Mouse (Mus musculus): ENCODE data around the gene Ptprn2. TPM values are rescaled to one million over a fixed set of nuclear protein-coding genes. Genes with fewer than 3 reads are reported as not detected.

Gene Ptprn2
- polyA plus RNA-seq, 1 experiment from 2014 or later, result 6.9 TPM

GRCm38 (mm10) chr12:117213531-117213930 is 728.0 kb downstream of the Ptprn2 start:
- no peak overlapping the region for H3K4me3 ChIP-seq (ENCODE audit: low read depth, low read length)
- no peak for ATAC-seq (ENCODE audit: low FRiP score)
- WGBS, result 67% methylated on average over 1 of the region's 1 CpGs
- no peak overlapping the region for H3K9ac ChIP-seq (ENCODE audit: low read depth, low read length)
- H3K4me1 ChIP-seq (replicated peaks; ENCODE audit: control insufficient read depth, insufficient read depth, low read length), result no peaks in the 10 kb centered on the region
- H3K27ac ChIP-seq (ENCODE audit: low read depth, low read length), result no peak overlapping the region
- H3K27me3 ChIP-seq (ENCODE audit: control insufficient read depth, insufficient read depth, low read length), result no peaks in the 10 kb centered on the region; the same call in 1 of the 2 replicates
- no peaks in the 10 kb centered on the region for H3K9me3 ChIP-seq (ENCODE audit: control insufficient read depth, low read length)
- no peak for DNase-seq (ENCODE audit: low spot score)
- H3K4me2 ChIP-seq (replicated peaks; ENCODE audit: low read depth, low read length), result no peak overlapping the region
- H3K36me3 ChIP-seq (ENCODE audit: control insufficient read depth, insufficient read depth, low read length), result peaks cover 1% of the 10 kb centered on the region

GRCm38 (mm10) chr12:117214272-117214671 is 728.8 kb downstream of the Ptprn2 start:
- Histone ChIP-seq H3K4me2 (replicated peaks; ENCODE audit: low read depth, low read length) (no peak overlapping the region), H3K4me3 (ENCODE audit: low read depth, low read length) (no peak overlapping the region), H3K27ac (ENCODE audit: low read depth, low read length) (no peak overlapping the region), H3K36me3 (ENCODE audit: control insufficient read depth, insufficient read depth, low read length) (peaks cover 6% of the 10 kb centered on the region), H3K27me3 (ENCODE audit: control insufficient read depth, insufficient read depth, low read length) (no peaks in the 10 kb centered on the region; the same call in 1 of the 2 replicates), H3K9me3 (ENCODE audit: control insufficient read depth, low read length) (no peaks in the 10 kb centered on the region), H3K4me1 (replicated peaks; ENCODE audit: control insufficient read depth, insufficient read depth, low read length) (no peaks in the 10 kb centered on the region), H3K9ac (ENCODE audit: low read depth, low read length) (no peak overlapping the region)
- WGBS, result 95% methylated on average over 4 of the region's 4 CpGs
- no peak for DNase-seq (ENCODE audit: low spot score)
- no peak for ATAC-seq (ENCODE audit: low FRiP score)

GRCm38 (mm10) chr12:117214919-117215318 is 729.4 kb downstream of the Ptprn2 start:
- Histone ChIP-seq H3K4me1 (replicated peaks; ENCODE audit: control insufficient read depth, insufficient read depth, low read length) (no peaks in the 10 kb centered on the region), H3K9me3 (ENCODE audit: control insufficient read depth, low read length) (no peaks in the 10 kb centered on the region), H3K4me2 (replicated peaks; ENCODE audit: low read depth, low read length) (no peak overlapping the region), H3K27me3 (ENCODE audit: control insufficient read depth, insufficient read depth, low read length) (no peaks in the 10 kb centered on the region; the same call in 1 of the 2 replicates), H3K27ac (ENCODE audit: low read depth, low read length) (no peak overlapping the region), H3K9ac (ENCODE audit: low read depth, low read length) (no peak overlapping the region), H3K4me3 (ENCODE audit: low read depth, low read length) (no peak overlapping the region), H3K36me3 (ENCODE audit: control insufficient read depth, insufficient read depth, low read length) (peaks cover 6% of the 10 kb centered on the region)
- WGBS, result 89% methylated on average over 5 of the region's 5 CpGs
- ATAC-seq (ENCODE audit: low FRiP score) (no peak), DNase-seq (ENCODE audit: low spot score) (no peak)

GRCm38 (mm10) chr12:117221909-117222308 is 736.4 kb downstream of the Ptprn2 start:
- H3K9ac ChIP-seq (ENCODE audit: low read depth, low read length), result no peak overlapping the region
- no peaks in the 10 kb centered on the region for H3K27me3 ChIP-seq (ENCODE audit: control insufficient read depth, insufficient read depth, low read length)
- no peaks in the 10 kb centered on the region for H3K9me3 ChIP-seq (ENCODE audit: control insufficient read depth, low read length)
- ATAC-seq (ENCODE audit: low FRiP score), result no peak
- peaks cover 10% of the 10 kb centered on the region for H3K36me3 ChIP-seq (ENCODE audit: control insufficient read depth, insufficient read depth, low read length)
- no peak overlapping the region for H3K4me3 ChIP-seq (ENCODE audit: low read depth, low read length)
- WGBS, result 83% methylated on average over 4 of the region's 4 CpGs
- no peak overlapping the region for H3K27ac ChIP-seq (ENCODE audit: low read depth, low read length)
- H3K4me2 ChIP-seq (replicated peaks; ENCODE audit: low read depth, low read length), result no peak overlapping the region
- H3K4me1 ChIP-seq (replicated peaks; ENCODE audit: control insufficient read depth, insufficient read depth, low read length), result no peaks in the 10 kb centered on the region
- no peak for DNase-seq (ENCODE audit: low spot score)

GRCm38 (mm10) chr12:117224036-117224435 is 738.5 kb downstream of the Ptprn2 start:
- 88% methylated on average over 1 of the region's 1 CpGs for WGBS
- Histone ChIP-seq H3K4me2 (replicated peaks; ENCODE audit: low read depth, low read length) (no peak overlapping the region), H3K9me3 (ENCODE audit: control insufficient read depth, low read length) (no peaks in the 10 kb centered on the region), H3K4me1 (replicated peaks; ENCODE audit: control insufficient read depth, insufficient read depth, low read length) (no peaks in the 10 kb centered on the region), H3K27me3 (ENCODE audit: control insufficient read depth, insufficient read depth, low read length) (no peaks in the 10 kb centered on the region), H3K9ac (ENCODE audit: low read depth, low read length) (no peak overlapping the region), H3K27ac (ENCODE audit: low read depth, low read length) (no peak overlapping the region), H3K36me3 (ENCODE audit: control insufficient read depth, insufficient read depth, low read length) (peaks cover 8% of the 10 kb centered on the region), H3K4me3 (ENCODE audit: low read depth, low read length) (no peak overlapping the region)
- DNase-seq (ENCODE audit: low spot score) (no peak), ATAC-seq (ENCODE audit: low FRiP score) (no peak)

GRCm38 (mm10) chr12:117227236-117227635 is 741.7 kb downstream of the Ptprn2 start:
- ATAC-seq (ENCODE audit: low FRiP score), result no peak
- H3K4me2 ChIP-seq (replicated peaks; ENCODE audit: low read depth, low read length), result no peak overlapping the region
- no peaks in the 10 kb centered on the region for H3K9me3 ChIP-seq (ENCODE audit: control insufficient read depth, low read length)
- no peaks in the 10 kb centered on the region for H3K27me3 ChIP-seq (ENCODE audit: control insufficient read depth, insufficient read depth, low read length)
- peaks cover 5% of the 10 kb centered on the region; the same call in 1 of the 2 replicates for H3K36me3 ChIP-seq (ENCODE audit: control insufficient read depth, insufficient read depth, low read length)
- no peak overlapping the region for H3K27ac ChIP-seq (ENCODE audit: low read depth, low read length)
- no peak overlapping the region for H3K9ac ChIP-seq (ENCODE audit: low read depth, low read length)
- WGBS, result 83% methylated on average over 3 of the region's 3 CpGs
- DNase-seq (ENCODE audit: low spot score), result no peak
- H3K4me3 ChIP-seq (ENCODE audit: low read depth, low read length), result no peak overlapping the region
- no peaks in the 10 kb centered on the region for H3K4me1 ChIP-seq (replicated peaks; ENCODE audit: control insufficient read depth, insufficient read depth, low read length)

- Histone ChIP-seq H3K4me2 (replicated peaks; ENCODE audit: low read depth, low read length) (no peak overlapping the region), H3K9me3 (ENCODE audit: control insufficient read depth, low read length) (no peaks in the 10 kb centered on the region), H3K36me3 (ENCODE audit: control insufficient read depth, insufficient read depth, low read length) (peaks cover 14% of the 10 kb centered on the region), H3K9ac (ENCODE audit: low read depth, low read length) (no peak overlapping the region), H3K27me3 (ENCODE audit: control insufficient read depth, insufficient read depth, low read length) (no peaks in the 10 kb centered on the region), H3K27ac (ENCODE audit: low read depth, low read length) (no peak overlapping the region), H3K4me1 (replicated peaks; ENCODE audit: control insufficient read depth, insufficient read depth, low read length) (no peaks in the 10 kb centered on the region), H3K4me3 (ENCODE audit: low read depth, low read length) (no peak overlapping the region)
- DNase-seq (ENCODE audit: low spot score), result no peak
- ATAC-seq (ENCODE audit: low FRiP score), result no peak
- WGBS, result 84% methylated on average over 4 of the region's 4 CpGs
Observed at GRCm38 (mm10) chr12:117229442-117229841, 743.9 kb downstream of the Ptprn2 start.

GRCm38 (mm10) chr12:117230282-117230681 is 744.8 kb downstream of the Ptprn2 start:
- no peak overlapping the region for H3K4me3 ChIP-seq (ENCODE audit: low read depth, low read length)
- DNase-seq (ENCODE audit: low spot score) (no peak), ATAC-seq (ENCODE audit: low FRiP score) (no peak)
- 84% methylated on average over 6 of the region's 6 CpGs for WGBS
- no peak overlapping the region for H3K9ac ChIP-seq (ENCODE audit: low read depth, low read length)
- no peak overlapping the region for H3K4me2 ChIP-seq (replicated peaks; ENCODE audit: low read depth, low read length)
- H3K36me3 ChIP-seq (ENCODE audit: control insufficient read depth, insufficient read depth, low read length), result peaks cover 14% of the 10 kb centered on the region
- no peaks in the 10 kb centered on the region for H3K4me1 ChIP-seq (replicated peaks; ENCODE audit: control insufficient read depth, insufficient read depth, low read length)
- H3K9me3 ChIP-seq (ENCODE audit: control insufficient read depth, low read length), result no peaks in the 10 kb centered on the region
- no peak overlapping the region for H3K27ac ChIP-seq (ENCODE audit: low read depth, low read length)
- H3K27me3 ChIP-seq (ENCODE audit: control insufficient read depth, insufficient read depth, low read length), result no peaks in the 10 kb centered on the region

- no peak for ATAC-seq (ENCODE audit: low FRiP score)
- 71% methylated on average over 5 of the region's 5 CpGs for WGBS
- H3K36me3 ChIP-seq (ENCODE audit: control insufficient read depth, insufficient read depth, low read length), result peaks cover 14% of the 10 kb centered on the region
Observed at GRCm38 (mm10) chr12:117231850-117232249, 746.3 kb downstream of the Ptprn2 start.

More at GRCm38 (mm10) chr12:117231850-117232249, 746.3 kb downstream of the Ptprn2 start:
- H3K9ac ChIP-seq (ENCODE audit: low read depth, low read length), result no peak overlapping the region
- no peaks in the 10 kb centered on the region for H3K4me1 ChIP-seq (replicated peaks; ENCODE audit: control insufficient read depth, insufficient read depth, low read length)
- H3K4me3 ChIP-seq (ENCODE audit: low read depth, low read length), result no peak overlapping the region
- no peaks in the 10 kb centered on the region for H3K9me3 ChIP-seq (ENCODE audit: control insufficient read depth, low read length)
- DNase-seq (ENCODE audit: low spot score), result no peak
- H3K27me3 ChIP-seq (ENCODE audit: control insufficient read depth, insufficient read depth, low read length), result no peaks in the 10 kb centered on the region
- no peak overlapping the region for H3K4me2 ChIP-seq (replicated peaks; ENCODE audit: low read depth, low read length)
- H3K27ac ChIP-seq (ENCODE audit: low read depth, low read length), result no peak overlapping the region

Data from hindbrain, embryonic 11.5 days (tissue).